Mouse (Mus musculus) liver, embryonic 16.5 days (tissue): ENCODE data around the gene 4921524J17Rik. TPM values are rescaled to one million over a fixed set of nuclear protein-coding genes. Genes with fewer than 3 reads are reported as not detected.

Experiments used
- ATAC-seq: fragments of 200-750 bp; cut with Nextera tagmentation; 2 replicates; pipeline ENCODE4 v1.8.0; 2017; ENCODE audit warnings: low read depth, mild to moderate bottlenecking, moderate number of reproducible peaks, moderate library complexity
- H3K27ac ChIP-seq: fragments of 300-500 bp; sonication (generic); 2 replicates; pipeline ENCODE4 v1.5.1; 2014; ENCODE audit warnings: mild to moderate bottlenecking, low read length
- H3K27me3 ChIP-seq: fragments of 300-500 bp; sonication (generic); 2 replicates; pipeline ENCODE4 v1.6.1; 2014; ENCODE audit warnings: low read depth, low read length, mixed read lengths; ENCODE audit not compliant: control insufficient read depth, insufficient read depth
- H3K36me3 ChIP-seq: fragments of 300-500 bp; sonication (generic); 2 replicates; pipeline ENCODE4 v1.6.1; 2014; ENCODE audit warnings: mild to moderate bottlenecking; ENCODE audit not compliant: control insufficient read depth, insufficient read depth
- H3K4me1 ChIP-seq: fragments of 300-500 bp; sonication (generic); 2 replicates; pipeline ENCODE4 v1.6.1; 2014; ENCODE audit warnings: low read depth, low read length, mixed read lengths; ENCODE audit not compliant: control insufficient read depth
- H3K4me2 ChIP-seq: fragments of 300-500 bp; sonication (generic); 2 replicates; pipeline ENCODE4 v1.6.1; 2014; ENCODE audit warnings: low read depth, low read length, mixed read lengths
- H3K4me3 ChIP-seq: fragments of 300-500 bp; sonication (generic); 2 replicates; pipeline ENCODE4 v1.5.1; 2014; ENCODE audit warnings: low read depth, mild to moderate bottlenecking, low read length
- H3K9ac ChIP-seq: fragments of 300-500 bp; sonication (generic); 2 replicates; pipeline ENCODE4 v1.6.1; 2014; ENCODE audit warnings: low read depth, low read length
- H3K9me3 ChIP-seq: fragments of 300-500 bp; sonication (generic); replicated peaks from 2 replicates; pipeline ENCODE4 v1.6.1; 2016; ENCODE audit warnings: low read length; ENCODE audit not compliant: control insufficient read depth
- whole genome bisulfite sequencing: fragments of 180-500 bp; shearing (Covaris S2); extraction: QIAGEN DNeasy Blood & Tissue Kit; methylation state at CpG from one replicate; pipeline ENCODE4 v1.1.7; 2014; ENCODE audit not compliant: insufficient replicate concordance; 5-methylcytosine and 5-hydroxymethylcytosine counted together
- polyA plus RNA-seq: library from polyadenylated mRNA; unstranded; fragments of >200 nt; fragmentation: Nextera tagmentation; extraction: Ambion mirVana; gene quantifications from 2 replicates; pipeline ENCODE4 v1.2.1, GENCODE M21; 2015

4921524J17Rik gene
- polyA plus RNA-seq, 1 experiment from 2014 or later = 14.5 TPM

- Histone ChIP-seq H3K9me3 (no peaks in the 10 kb centered on the region), H3K36me3 (peaks cover 5% of the 10 kb centered on the region; the same call in 1 of the 2 replicates), H3K4me1 (peaks cover 19% of the 10 kb centered on the region), H3K9ac (no peak overlapping the region), H3K27ac (no peak overlapping the region), H3K4me2 (no peak overlapping the region), H3K27me3 (no peaks in the 10 kb centered on the region), H3K4me3 (no peak overlapping the region)
- no peak for ATAC-seq
- 56% methylated on average over 6 of the region's 6 CpGs for WGBS
Measured at GRCm38 (mm10) chr8:85365176-85365575, 67.5 kb downstream of the 4921524J17Rik start.

- 84% methylated on average over 11 of the region's 11 CpGs for WGBS
- Histone ChIP-seq H3K4me3 (no peak overlapping the region), H3K9me3 (no peaks in the 10 kb centered on the region), H3K4me1 (peaks cover 19% of the 10 kb centered on the region), H3K4me2 (0 out of 2 replicates have a peak overlapping the region, but pooled peaks have one; percentile 5), H3K36me3 (peaks cover 5% of the 10 kb centered on the region), H3K9ac (0 out of 2 replicates have a peak overlapping the region, but pooled peaks have one; percentile 5), H3K27me3 (no peaks in the 10 kb centered on the region), H3K27ac (no peak overlapping the region)
- no peak for ATAC-seq
Measured at GRCm38 (mm10) chr8:85364628-85365027, 68.0 kb downstream of the 4921524J17Rik start.

- ATAC-seq = peak; percentile 36; the same call in 1 of the 2 replicates
- peaks cover 19% of the 10 kb centered on the region for H3K4me1 ChIP-seq
- no peak overlapping the region for H3K27ac ChIP-seq
- 30% methylated on average over 6 of the region's 6 CpGs for WGBS
- no peak overlapping the region for H3K4me3 ChIP-seq
- H3K27me3 ChIP-seq = no peaks in the 10 kb centered on the region
- peaks cover 17% of the 10 kb centered on the region for H3K36me3 ChIP-seq
- H3K9me3 ChIP-seq = no peaks in the 10 kb centered on the region
- H3K9ac ChIP-seq = 0 out of 2 replicates have a peak overlapping the region, but pooled peaks have one; percentile 23
- H3K4me2 ChIP-seq = no peak overlapping the region
Measured at GRCm38 (mm10) chr8:85363406-85363805, 69.2 kb downstream of the 4921524J17Rik start.

- Histone ChIP-seq H3K27me3 (no peaks in the 10 kb centered on the region), H3K36me3 (peaks cover 25% of the 10 kb centered on the region), H3K9me3 (no peaks in the 10 kb centered on the region), H3K9ac (no peak overlapping the region), H3K4me1 (peaks cover 19% of the 10 kb centered on the region), H3K27ac (0 out of 2 replicates have a peak overlapping the region, but pooled peaks have one; percentile 16), H3K4me2 (no peak overlapping the region), H3K4me3 (no peak overlapping the region)
- ATAC-seq = no peak
- 75% methylated on average over 4 of the region's 4 CpGs for WGBS
Measured at GRCm38 (mm10) chr8:85362211-85362610, 70.4 kb downstream of the 4921524J17Rik start.

Other genes starting within 250 kb of the 4921524J17Rik start
- gene Olfr371, start 206.8 kb downstream of the 4921524J17Rik start, polyA plus RNA-seq = not detected in 2 replicates
- gene Orc6, start 133.2 kb downstream of the 4921524J17Rik start, polyA plus RNA-seq = 68.3 and 78.3 TPM in 2 replicates
- gene Vps35, start 133.0 kb downstream of the 4921524J17Rik start, polyA plus RNA-seq = 88.1 and 93.8 TPM in 2 replicates
- gene Mylk3, start 46.5 kb downstream of the 4921524J17Rik start, polyA plus RNA-seq = 66.3 and 66.8 TPM in 2 replicates
- 23.8 and 27.1 TPM in 2 replicates for gene Gpt2, start 59.7 kb upstream of the 4921524J17Rik start, polyA plus RNA-seq
- gene Dnaja2, start 122.5 kb upstream of the 4921524J17Rik start, polyA plus RNA-seq = 63.5 and 65.7 TPM in 2 replicates